Mouse (Mus musculus) kidney, postnatal 0 days (tissue): ENCODE data around the gene Egfl7. TPM values are rescaled to one million over a fixed set of nuclear protein-coding genes. Genes with fewer than 3 reads are reported as not detected.

ENCODE experiments used
- ATAC-seq: fragments of 200-750 bp; cut with Nextera tagmentation; replicated peaks from 2 replicates; pipeline ENCODE4 v1.8.0; 2017; ENCODE audit warnings: low read depth, moderate number of reproducible peaks, moderate TSS enrichment, moderate library complexity; ENCODE audit not compliant: low FRiP score
- DNase-seq: peaks from one replicate; pipeline ENCODE4 v3.0.0-alpha.2; 2016; ENCODE audit warnings: low spot score
- H3K27ac ChIP-seq: fragments of 300-500 bp; sonication (generic); 2 replicates; pipeline ENCODE4 v1.5.1; 2014; ENCODE audit warnings: mild to moderate bottlenecking
- H3K27me3 ChIP-seq: fragments of 300-500 bp; sonication (generic); 2 replicates; pipeline ENCODE4 v1.6.1; 2014; ENCODE audit warnings: low read length, mixed read lengths; ENCODE audit not compliant: insufficient read depth
- H3K36me3 ChIP-seq: fragments of 300-500 bp; sonication (generic); 2 replicates; pipeline ENCODE4 v1.6.1; 2014; ENCODE audit warnings: low read length, mixed read lengths; ENCODE audit not compliant: insufficient read depth
- H3K4me1 ChIP-seq: fragments of 300-500 bp; sonication (generic); replicated peaks from 2 replicates; pipeline ENCODE4 v1.6.1; 2014; ENCODE audit warnings: antibody characterized with exemption, low read length, mixed read lengths; ENCODE audit not compliant: insufficient read depth
- H3K4me2 ChIP-seq: fragments of 300-500 bp; sonication (generic); 2 replicates; pipeline ENCODE4 v1.6.1; 2014; ENCODE audit warnings: mild to moderate bottlenecking, low read length, moderate library complexity, mixed read lengths
- H3K4me3 ChIP-seq: fragments of 300-500 bp; sonication (generic); replicated peaks from 2 replicates; pipeline ENCODE4 v1.5.1; 2014; ENCODE audit warnings: low read depth, low read length
- H3K9ac ChIP-seq: fragments of 300-500 bp; sonication (generic); 2 replicates; pipeline ENCODE4 v1.6.1; 2014; ENCODE audit warnings: low read depth, low read length
- H3K9me3 ChIP-seq: fragments of 300-500 bp; sonication (generic); replicated peaks from 2 replicates; pipeline ENCODE4 v1.6.1; 2016; ENCODE audit warnings: low read length, inconsistent platforms, mixed read lengths
- CTCF ChIP-seq: IDR thresholded peaks from 2 replicates; pipeline ENCODE4 v1.5.1; 2016; ENCODE audit warnings: antibody characterized with exemption, low read depth, mild to moderate bottlenecking, moderate library complexity
- WGBS: fragments of 180-500 bp; shearing (Covaris S2); extraction: QIAGEN DNeasy Blood & Tissue Kit; methylation state at CpG from one replicate; pipeline ENCODE4 v1.1.7; 2014; 5-methylcytosine and 5-hydroxymethylcytosine counted together
- polyA plus RNA-seq: library from polyadenylated mRNA; unstranded; fragments of >200 nt; fragmentation: Nextera tagmentation; extraction: Ambion mirVana; gene quantifications from 2 replicates; pipeline ENCODE4 v1.2.1, GENCODE M21; 2015

The Egfl7 gene
- polyA plus RNA-seq, 1 experiment from 2014 or later, result 211 TPM

DNA sequence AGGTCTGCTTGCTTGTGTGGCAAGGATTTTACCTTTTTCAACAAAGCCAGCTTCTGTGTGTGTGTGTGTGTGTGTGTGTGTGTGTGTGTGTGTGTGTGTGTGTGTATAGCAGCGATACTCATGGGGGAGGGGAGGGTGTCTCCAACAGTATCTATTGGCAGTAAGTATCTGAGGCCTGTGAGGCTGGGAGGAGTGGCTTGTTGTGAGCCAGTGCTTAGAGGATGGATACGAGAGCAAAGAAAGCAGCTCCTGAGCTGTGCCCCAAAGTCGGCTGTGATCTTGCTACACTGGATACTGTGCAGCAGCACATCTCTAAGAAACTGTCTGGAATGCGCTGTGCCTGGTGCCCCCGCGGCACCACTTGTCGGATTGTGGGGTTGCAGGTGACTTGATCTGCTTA, 38.1 kb downstream of the Egfl7 start:
- DNase-seq (no peak), ATAC-seq (no peak)
- 57% methylated on average over 6 of the region's 7 CpGs for WGBS

DNA sequence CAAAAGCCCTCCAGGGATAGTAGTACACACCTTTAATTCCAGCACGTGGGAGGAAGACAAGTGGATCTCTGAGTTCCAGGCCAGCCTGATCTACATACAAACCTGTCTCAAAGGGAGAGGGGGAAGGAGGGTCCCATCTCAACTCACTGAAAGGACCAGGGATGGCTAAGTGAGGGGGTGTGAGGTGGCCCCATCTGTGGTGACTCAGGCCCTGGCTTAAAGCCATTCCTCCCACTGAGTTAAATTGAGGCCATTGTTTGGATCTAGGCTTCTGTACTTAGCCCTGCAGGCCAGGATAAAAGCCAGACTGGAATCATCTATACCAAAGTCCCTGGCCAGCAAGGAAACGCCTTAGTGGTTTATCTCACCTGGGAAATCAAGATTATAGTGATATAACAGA, 41.4 kb downstream of the Egfl7 start:
- Histone ChIP-seq H3K36me3 (no peaks in the 10 kb centered on the region), H3K9me3 (no peaks in the 10 kb centered on the region), H3K4me2 (no peak overlapping the region), H3K9ac (no peak overlapping the region), H3K27ac (no peak overlapping the region), H3K4me3 (no peak overlapping the region), H3K4me1 (no peaks in the 10 kb centered on the region), H3K27me3 (no peaks in the 10 kb centered on the region)
- 37% methylated on average over 2 of the region's 2 CpGs for WGBS
- DNase-seq (no peak), ATAC-seq (no peak)
- TF ChIP-seq CTCF, result no peak

More for the DNA sequence above, 38.1 kb downstream of the Egfl7 start:
- no peaks in the 10 kb centered on the region for H3K9me3 ChIP-seq
- no peak overlapping the region for H3K27ac ChIP-seq
- no peak overlapping the region for H3K4me2 ChIP-seq
- H3K36me3 ChIP-seq, result no peaks in the 10 kb centered on the region
- TF ChIP-seq CTCF, result no peak
- no peak overlapping the region for H3K4me3 ChIP-seq
- no peaks in the 10 kb centered on the region for H3K4me1 ChIP-seq
- no peak overlapping the region for H3K9ac ChIP-seq
- no peaks in the 10 kb centered on the region for H3K27me3 ChIP-seq

DNA sequence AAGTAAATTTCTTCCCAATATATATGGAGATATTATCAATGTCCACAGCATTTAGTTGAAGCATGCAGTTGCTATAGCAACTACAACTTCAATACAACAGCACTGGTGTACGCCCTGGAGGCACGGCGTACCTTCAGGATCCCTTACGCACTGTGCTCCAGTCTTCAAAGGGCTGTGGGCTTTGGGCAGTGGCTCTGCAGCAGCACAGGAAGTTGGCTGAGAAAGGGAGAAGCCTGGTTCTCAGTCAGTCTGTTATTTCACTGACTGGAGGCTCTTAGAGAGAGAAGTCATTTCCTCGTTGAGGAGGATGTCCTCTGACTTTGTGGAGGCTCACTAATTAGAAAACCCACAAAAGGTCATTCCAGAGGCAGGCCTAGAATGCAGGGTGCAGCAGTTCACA, 43.2 kb downstream of the Egfl7 start:
- ATAC-seq (no peak), DNase-seq (no peak)
- Histone ChIP-seq H3K27ac (no peak overlapping the region), H3K36me3 (no peaks in the 10 kb centered on the region), H3K9me3 (no peaks in the 10 kb centered on the region), H3K27me3 (no peaks in the 10 kb centered on the region), H3K9ac (no peak overlapping the region), H3K4me1 (0 out of 2 replicates have a peak, but pooled peaks cover 5% of the 10 kb centered on the region), H3K4me3 (no peak overlapping the region), H3K4me2 (no peak overlapping the region)
- WGBS, result 58% methylated on average over 5 of the region's 5 CpGs
- no peak for TF ChIP-seq CTCF

DNA sequence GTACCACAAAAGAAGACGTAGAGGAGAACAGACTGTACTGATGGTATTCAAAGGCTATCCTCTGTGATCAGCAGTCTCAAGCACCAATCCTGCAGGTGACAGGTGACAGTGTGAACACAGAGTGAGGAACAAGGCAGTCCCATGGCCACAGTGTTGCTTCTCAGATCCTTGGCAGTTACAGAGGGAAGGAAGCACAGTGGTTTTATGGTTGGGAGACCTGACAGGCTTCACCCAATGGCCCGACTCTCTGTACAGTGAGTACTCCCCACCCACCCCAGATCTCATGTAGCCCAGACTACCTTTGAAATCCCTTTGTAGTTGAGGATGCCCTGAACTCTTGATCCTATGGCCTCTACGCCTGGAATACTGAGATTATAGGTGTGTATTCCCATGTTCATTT, 45.6 kb downstream of the Egfl7 start:
- ATAC-seq (no peak), DNase-seq (no peak)
- Histone ChIP-seq H3K9me3 (no peaks in the 10 kb centered on the region), H3K27ac (no peak overlapping the region), H3K9ac (no peak overlapping the region), H3K4me2 (no peak overlapping the region), H3K27me3 (no peaks in the 10 kb centered on the region), H3K4me3 (no peak overlapping the region), H3K36me3 (no peaks in the 10 kb centered on the region), H3K4me1 (peaks cover 15% of the 10 kb centered on the region)
- TF ChIP-seq CTCF, result no peak
- WGBS, result 80% methylated on average over 3 of the region's 3 CpGs

DNA sequence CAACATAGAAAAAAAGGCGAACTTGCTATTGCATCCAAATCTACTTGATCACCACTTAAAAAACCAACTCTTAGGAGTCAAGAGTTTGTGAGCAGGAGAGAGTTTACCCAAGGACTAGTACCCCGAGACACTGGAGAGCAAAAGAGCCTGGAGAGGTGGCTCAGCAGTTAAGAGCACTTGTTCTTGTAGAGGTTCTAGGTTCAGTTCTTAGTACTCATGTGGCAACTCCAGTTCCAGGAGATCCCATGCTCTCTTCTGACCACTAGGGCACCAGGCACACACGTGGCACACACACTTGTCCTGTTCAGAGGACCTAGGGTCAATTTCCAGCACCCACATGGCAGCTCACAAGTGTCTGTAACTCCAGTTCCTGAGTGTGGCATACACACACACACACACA, 46.3 kb downstream of the Egfl7 start:
- no peak for ATAC-seq
- H3K4me1 ChIP-seq, result peaks cover 15% of the 10 kb centered on the region
- no peak for TF ChIP-seq CTCF
- DNase-seq, result no peak
- no peak overlapping the region for H3K4me3 ChIP-seq
- no peaks in the 10 kb centered on the region for H3K9me3 ChIP-seq
- H3K27me3 ChIP-seq, result no peaks in the 10 kb centered on the region
- no peak overlapping the region for H3K9ac ChIP-seq
- no peak overlapping the region for H3K4me2 ChIP-seq
- H3K36me3 ChIP-seq, result no peaks in the 10 kb centered on the region
- no peak overlapping the region for H3K27ac ChIP-seq
- 65% methylated on average over 3 of the region's 3 CpGs for WGBS

DNA sequence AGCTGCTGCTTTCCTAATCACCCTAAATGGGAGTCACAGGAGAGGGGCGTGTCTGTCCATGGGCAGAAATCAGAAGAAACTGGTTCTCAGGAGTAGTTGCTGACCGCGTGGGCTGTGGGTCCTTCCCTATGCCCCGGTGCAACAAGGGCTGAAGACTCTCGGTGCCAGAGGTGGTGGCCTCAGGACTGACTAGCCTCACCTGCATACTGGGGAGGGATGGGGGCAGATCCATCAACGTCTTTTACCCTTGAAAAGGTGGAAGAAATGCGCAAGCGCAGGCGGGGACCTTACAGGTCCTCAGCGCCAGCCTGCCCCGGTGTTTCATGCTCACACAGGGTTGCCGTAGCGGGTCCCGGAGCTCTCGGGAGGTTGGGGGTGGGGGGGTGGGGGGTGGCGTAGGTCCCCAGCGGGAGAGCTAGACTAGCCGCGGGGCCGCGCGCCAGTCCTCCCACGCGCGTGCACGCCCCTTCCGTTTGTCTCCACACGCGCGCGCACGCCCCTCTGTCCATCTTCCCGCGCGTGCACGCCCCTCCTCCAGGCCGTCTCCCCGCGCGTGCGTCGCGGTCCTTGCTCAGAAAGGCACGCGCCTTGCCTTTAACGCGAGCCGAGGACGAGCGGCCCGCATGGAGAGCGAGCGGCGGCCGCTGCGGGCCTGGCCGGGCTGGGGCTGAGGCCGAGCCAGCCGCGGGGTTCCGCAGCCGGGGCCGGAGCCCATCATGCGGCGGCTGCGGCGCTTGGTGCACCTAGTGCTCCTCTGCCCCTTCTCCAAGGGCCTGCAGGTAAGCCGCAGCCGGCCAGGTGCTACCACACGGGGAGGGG, 48.3 kb downstream of the Egfl7 start, which contains the start of gene Fam69b:
Gene Fam69b, plus strand, starts transcription at position 537 of the 819 bp plus-strand sequence.
- Histone ChIP-seq H3K9ac (peak within 1 kb of the TSS; percentile 71), H3K27ac (peak within 1 kb of the TSS; percentile 43), H3K36me3 (no peaks in the 10 kb centered on the region), H3K4me2 (peak within 1 kb of the TSS; percentile 80), H3K9me3 (no peaks in the 10 kb centered on the region), H3K27me3 (no peaks in the 10 kb centered on the region), H3K4me1 (peaks cover 15% of the 10 kb centered on the region), H3K4me3 (peak within 1 kb of the TSS; percentile 62)
- no peak for TF ChIP-seq CTCF
- peak; percentile 90 for DNase-seq
- under 1% methylated on average over 68 of the region's 70 CpGs for WGBS
- peak; percentile 50 for ATAC-seq
